Mouse (Mus musculus) natural killer cell, adult 2 months (primary cell): ENCODE results near the gene Gapvd1.
A peak's percentile ranks its signal among the peaks of the same experiment; 100 is the strongest.
"Not testable (repeated sequence)": the region's sequence is repeated elsewhere in the genome, so short reads cannot be mapped to it uniquely, and the experiment has no call there.

Experiments
- DNase-seq, 2 experiments: peaks; one replicate each; pipeline ENCODE4 v3.0.0; 2022; ENCODE audit warnings: low spot score in 2 of 2

Gapvd1 gene

GRCm38 (mm10) chr2:34771368-34772226, 16.6 kb upstream of the Gapvd1 start, which contains the start of gene Hspa5:
Gene Hspa5 (plus strand): TSS chr2:34771970.
- peak; percentile 99 to 100 for DNase-seq

- no peak for DNase-seq
Observed at GRCm38 (mm10) chr2:34770951-34771350, 15.9 kb upstream of the Gapvd1 start.

- no peak for DNase-seq
Observed at GRCm38 (mm10) chr2:34770049-34770448, 15.0 kb upstream of the Gapvd1 start.

GRCm38 (mm10) chr2:34764801-34765200, 9.8 kb upstream of the Gapvd1 start:
- DNase-seq, result no peak

- DNase-seq, result peak in 1 of 2 experiments; percentile 43
Observed at GRCm38 (mm10) chr2:34762872-34763271, 7.8 kb upstream of the Gapvd1 start.

GRCm38 (mm10) chr2:34762174-34762573, 7.1 kb upstream of the Gapvd1 start:
- DNase-seq, result no peak

GRCm38 (mm10) chr2:34761272-34761671, 6.2 kb upstream of the Gapvd1 start:
- DNase-seq, result not testable (repeated sequence)

- no peak for DNase-seq
Observed at GRCm38 (mm10) chr2:34757341-34757740, 2.3 kb upstream of the Gapvd1 start.

GRCm38 (mm10) chr2:34753811-34754550, 1.1 kb downstream of the Gapvd1 start:
- peak; percentile 78 to 84 for DNase-seq

- no peak for DNase-seq
Observed at GRCm38 (mm10) chr2:34750245-34750644, 4.8 kb downstream of the Gapvd1 start.

- DNase-seq, result no peak
Observed at GRCm38 (mm10) chr2:34748479-34748878, 6.6 kb downstream of the Gapvd1 start.

- DNase-seq, result no peak
Observed at GRCm38 (mm10) chr2:34745673-34746072, 9.4 kb downstream of the Gapvd1 start.

GRCm38 (mm10) chr2:34744476-34744875, 10.6 kb downstream of the Gapvd1 start:
- DNase-seq, result no peak

GRCm38 (mm10) chr2:34742675-34743074, 12.4 kb downstream of the Gapvd1 start:
- DNase-seq, result no peak

- no peak for DNase-seq
Observed at GRCm38 (mm10) chr2:34741390-34742159, 13.5 kb downstream of the Gapvd1 start.

GRCm38 (mm10) chr2:34739684-34740391, 15.2 kb downstream of the Gapvd1 start:
- DNase-seq, result no peak

GRCm38 (mm10) chr2:34737911-34738310, 17.1 kb downstream of the Gapvd1 start:
- DNase-seq, result no peak

- DNase-seq, result no peak
Observed at GRCm38 (mm10) chr2:34736626-34737025, 18.4 kb downstream of the Gapvd1 start.

- DNase-seq, result no peak
Observed at GRCm38 (mm10) chr2:34727045-34727728, 27.8 kb downstream of the Gapvd1 start.

- DNase-seq, result no peak
Observed at GRCm38 (mm10) chr2:34725269-34725668, 29.8 kb downstream of the Gapvd1 start.

GRCm38 (mm10) chr2:34718196-34718595, 36.8 kb downstream of the Gapvd1 start:
- DNase-seq, result no peak
